Mouse (Mus musculus) forebrain, embryonic 11.5 days (tissue): ENCODE results near the gene Zfp53. TPM values are rescaled to one million over a fixed set of nuclear protein-coding genes. Genes with fewer than 3 reads are reported as not detected.
"Not testable (repeated sequence)": the region's sequence is repeated elsewhere in the genome, so short reads cannot be mapped to it uniquely, and the experiment has no call there.

Source experiments
- ATAC-seq: fragments of 200-750 bp; cut with Nextera tagmentation; replicated peaks from 2 replicates; pipeline ENCODE4 v1.8.0; 2017; ENCODE audit warnings: moderate TSS enrichment; ENCODE audit not compliant: low FRiP score
- DNase-seq: peaks from one replicate; pipeline ENCODE4 v3.0.0-alpha.2; 2017; ENCODE audit warnings: low spot score
- H3K27ac ChIP-seq: fragments of 300-500 bp; sonication (generic); 2 replicates; pipeline ENCODE4 v1.5.1; 2014; ENCODE audit warnings: low read depth, low read length
- H3K27me3 ChIP-seq: fragments of 300-500 bp; sonication (generic); 2 replicates; pipeline ENCODE4 v1.6.1; 2014; ENCODE audit warnings: mild to moderate bottlenecking, low read length, mixed read lengths; ENCODE audit not compliant: control insufficient read depth, insufficient read depth
- H3K36me3 ChIP-seq: fragments of 300-500 bp; sonication (generic); 2 replicates; pipeline ENCODE4 v1.6.1; 2014; ENCODE audit warnings: mild to moderate bottlenecking, low read length, moderate library complexity, mixed read lengths; ENCODE audit not compliant: control insufficient read depth, insufficient read depth
- H3K4me1 ChIP-seq: fragments of 300-500 bp; sonication (generic); replicated peaks from 2 replicates; pipeline ENCODE4 v1.6.1; 2014; ENCODE audit warnings: low read length, mixed read lengths; ENCODE audit not compliant: control insufficient read depth, insufficient read depth
- H3K4me2 ChIP-seq: fragments of 300-500 bp; sonication (generic); 2 replicates; pipeline ENCODE4 v1.6.1; 2014; ENCODE audit warnings: low read depth, mild to moderate bottlenecking, low read length, moderate library complexity, mixed read lengths; ENCODE audit not compliant: severe bottlenecking
- H3K4me3 ChIP-seq: fragments of 300-500 bp; sonication (generic); 2 replicates; pipeline ENCODE4 v1.5.1; 2014; ENCODE audit warnings: low read depth, low read length
- H3K9ac ChIP-seq: fragments of 300-500 bp; sonication (generic); 2 replicates; pipeline ENCODE4 v1.6.1; 2014; ENCODE audit warnings: low read length
- H3K9me3 ChIP-seq: fragments of 300-500 bp; sonication (generic); 2 replicates; pipeline ENCODE4 v1.6.1; 2016; ENCODE audit warnings: low read length, mixed read lengths; ENCODE audit not compliant: control insufficient read depth
- WGBS: fragments of 180-500 bp; shearing (Covaris S2); extraction: QIAGEN DNeasy Blood & Tissue Kit; methylation state at CpG from one replicate; pipeline ENCODE4 v1.1.7; 2014; 5-methylcytosine and 5-hydroxymethylcytosine counted together
- polyA plus RNA-seq: library from polyadenylated mRNA; unstranded; fragments of >200 nt; fragmentation: Nextera tagmentation; extraction: Ambion mirVana; gene quantifications from 2 replicates; pipeline ENCODE4 v1.2.1, GENCODE M21; 2014

The Zfp53 gene
- 9.6 TPM in 2 replicates for polyA plus RNA-seq

DNA sequence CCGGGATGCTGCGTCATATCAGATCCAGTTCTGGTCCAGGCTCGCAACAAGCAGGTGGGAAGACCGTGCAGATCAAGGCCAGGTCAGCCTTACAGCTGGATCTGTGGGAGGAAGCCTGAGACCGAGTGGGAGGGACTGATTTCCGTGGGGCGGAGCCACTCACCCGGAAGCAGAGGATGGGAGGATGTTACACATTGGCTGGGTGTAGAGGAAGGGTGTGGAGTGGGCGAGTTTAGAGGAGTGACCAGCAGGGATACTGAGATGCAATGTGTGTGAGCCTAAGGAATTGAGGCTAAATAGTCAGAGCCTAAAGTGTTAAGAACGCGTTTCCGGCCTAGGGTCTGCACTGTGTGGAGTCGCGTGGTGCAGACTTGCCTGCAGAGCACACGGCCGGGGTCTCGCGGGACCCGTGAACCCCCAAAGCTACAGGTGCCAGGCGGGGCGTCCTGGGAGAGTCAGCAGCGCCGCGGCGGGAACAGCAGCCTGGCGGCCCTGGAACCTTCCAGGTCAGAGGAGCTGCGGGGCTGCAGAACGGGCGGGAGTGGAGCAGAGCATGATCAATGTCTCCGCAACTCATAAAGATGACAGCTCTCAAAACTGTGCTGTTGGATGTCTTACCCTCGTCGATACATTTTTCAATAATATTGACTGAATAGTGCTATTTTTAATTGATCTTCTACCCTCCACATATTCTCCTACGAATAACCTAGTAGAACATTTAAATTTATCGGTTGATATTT is at the start of gene Zfp53:
Gene Zfp53, plus strand, starts transcription at position 239 of the 740 bp plus-strand sequence.
- Histone ChIP-seq H3K9me3 (no peaks in the 10 kb centered on the region), H3K9ac (peak within 1 kb of the TSS; percentile 76), H3K4me2 (peak within 1 kb of the TSS; percentile 63), H3K27me3 (no peaks in the 10 kb centered on the region), H3K36me3 (no peaks in the 10 kb centered on the region), H3K27ac (peak within 1 kb of the TSS; percentile 50), H3K4me3 (peak within 1 kb of the TSS; percentile 71), H3K4me1 (no peaks in the 10 kb centered on the region)
- DNase-seq (peak; percentile 85), ATAC-seq (peak; percentile 100)
- 2% methylated on average over 34 of the region's 34 CpGs for WGBS

DNA sequence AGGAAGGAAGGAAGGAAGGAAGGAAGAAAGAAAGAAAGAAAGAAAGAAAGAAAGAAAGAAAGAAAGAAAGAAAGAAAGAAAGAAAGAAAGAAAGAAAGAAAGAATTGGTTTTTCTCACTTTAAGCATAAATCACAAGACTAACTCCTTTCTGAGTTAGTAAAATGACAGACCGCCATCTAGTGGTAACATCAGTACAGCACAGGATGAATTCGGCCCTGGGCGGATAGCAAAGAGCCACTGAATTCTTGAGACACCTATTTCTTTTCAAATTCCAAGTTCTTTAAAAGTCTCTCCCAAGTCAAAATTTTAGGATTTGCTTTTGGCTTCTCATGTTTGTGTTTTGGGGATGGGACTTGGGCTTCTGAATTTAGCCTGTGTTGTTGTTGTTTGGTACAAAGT is 39.1 kb upstream of the Zfp53 start:
- peak overlapping the region; percentile 54 for H3K9ac ChIP-seq
- peak; percentile 82 for ATAC-seq
- H3K27ac ChIP-seq = peak overlapping the region; percentile 57
- peak overlapping the region; percentile 55 for H3K4me2 ChIP-seq
- no peaks in the 10 kb centered on the region for H3K4me1 ChIP-seq
- H3K9me3 ChIP-seq = no peaks in the 10 kb centered on the region
- no peaks in the 10 kb centered on the region for H3K36me3 ChIP-seq
- 0% methylated on average over 3 of the region's 3 CpGs for WGBS
- peak; percentile 74 for DNase-seq
- H3K4me3 ChIP-seq = peak overlapping the region; percentile 59
- H3K27me3 ChIP-seq = no peaks in the 10 kb centered on the region

DNA sequence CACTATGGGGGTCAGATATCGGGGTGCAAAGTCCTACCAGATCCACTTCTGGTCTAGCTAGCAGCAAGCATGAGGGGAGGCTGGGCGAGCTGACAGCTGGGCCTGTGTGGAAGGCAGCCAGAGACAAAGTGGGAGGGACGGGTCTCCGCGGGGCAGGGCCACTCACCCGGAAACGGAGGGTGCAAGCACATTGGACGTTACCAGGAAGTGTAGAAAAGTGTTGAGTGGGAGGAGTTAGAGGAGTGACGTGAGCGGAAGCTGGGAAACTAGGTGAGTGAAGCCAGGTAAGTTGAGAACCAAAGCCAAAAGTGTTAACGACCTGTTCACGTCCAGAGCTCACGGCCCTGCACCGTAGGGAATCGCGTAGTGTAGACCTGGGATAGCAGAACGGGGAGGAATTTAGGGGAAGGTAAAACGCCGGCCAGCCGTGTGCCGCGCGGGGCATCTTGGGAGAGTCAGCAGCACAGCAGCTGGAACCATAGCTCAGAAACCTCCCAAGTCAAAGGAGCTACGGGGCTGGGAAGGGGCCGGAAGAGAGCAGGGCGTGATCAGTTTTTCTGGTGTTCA is 38.6 kb upstream of the Zfp53 start, which contains the start of gene Zfp51:
Gene Zfp51, plus strand, starts transcription at position 237 of the 567 bp plus-strand sequence.
- ATAC-seq (peak; percentile 100), DNase-seq (peak; percentile 90)
- Histone ChIP-seq H3K27ac (peak within 1 kb of the TSS; percentile 57), H3K36me3 (no peaks in the 10 kb centered on the region), H3K27me3 (no peaks in the 10 kb centered on the region), H3K4me1 (no peaks in the 10 kb centered on the region), H3K4me3 (peak within 1 kb of the TSS; percentile 59), H3K9ac (peak within 1 kb of the TSS; percentile 54), H3K9me3 (no peaks in the 10 kb centered on the region), H3K4me2 (peak within 1 kb of the TSS; percentile 55)
- under 1% methylated on average over 26 of the region's 26 CpGs for WGBS

DNA sequence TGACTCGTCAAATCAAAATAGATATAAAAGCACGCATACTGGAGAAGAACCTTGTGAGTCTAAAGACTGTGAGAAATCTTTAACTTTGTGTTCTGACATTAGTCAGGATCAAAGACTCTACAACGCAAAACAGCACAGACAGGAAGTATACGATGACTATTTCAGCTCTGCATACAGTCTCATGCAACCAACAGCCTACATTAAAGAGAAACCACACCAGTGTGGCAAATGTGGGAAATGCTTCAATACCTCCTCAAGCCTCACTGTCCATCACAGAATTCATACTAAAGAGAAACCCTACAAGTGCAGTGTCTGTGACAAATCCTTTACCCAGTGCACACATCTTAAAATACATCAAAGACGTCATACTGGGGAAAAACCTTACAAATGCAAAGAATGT is 25.2 kb upstream of the Zfp53 start:
- DNase-seq (no peak), ATAC-seq (no peak)
- H3K27ac ChIP-seq = no peak overlapping the region
- no peaks in the 10 kb centered on the region for H3K4me1 ChIP-seq
- H3K9me3 ChIP-seq = no peaks in the 10 kb centered on the region
- H3K4me2 ChIP-seq = no peak overlapping the region
- 94% methylated on average over 5 of the region's 5 CpGs for WGBS
- H3K27me3 ChIP-seq = no peaks in the 10 kb centered on the region
- no peak overlapping the region for H3K4me3 ChIP-seq
- no peak overlapping the region for H3K9ac ChIP-seq
- peaks cover 3% of the 10 kb centered on the region; the same call in 1 of the 2 replicates for H3K36me3 ChIP-seq

DNA sequence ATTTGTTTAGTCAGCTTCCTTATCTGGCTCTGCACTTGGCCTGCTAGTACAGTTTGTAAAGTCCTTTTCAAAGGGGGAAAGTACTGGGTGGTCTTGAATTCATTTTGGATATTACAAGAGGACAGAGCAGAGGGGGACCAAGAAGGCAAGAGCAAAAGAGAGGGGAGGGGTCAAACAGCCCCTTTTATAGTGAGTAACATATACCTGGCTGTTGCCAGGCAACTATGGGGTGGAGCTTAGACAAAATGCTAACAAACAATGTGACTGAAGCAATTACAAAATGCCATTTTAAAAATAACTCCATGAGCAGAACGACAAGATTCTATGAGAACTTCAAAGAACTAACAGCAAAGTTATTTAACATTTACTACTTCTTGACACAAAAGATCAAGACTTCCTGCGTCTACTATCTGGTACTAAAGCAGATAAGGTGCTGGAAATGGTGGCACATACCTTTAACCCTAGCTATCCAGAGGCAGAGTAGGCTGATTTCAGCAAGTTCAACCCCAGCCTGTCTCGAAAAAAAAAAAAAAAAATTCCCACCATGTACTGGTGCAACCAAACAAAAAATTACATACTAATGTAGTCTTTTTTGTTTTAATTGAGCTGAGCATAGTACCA is 16.7 kb upstream of the Zfp53 start:
- WGBS = 77% methylated on average over 3 of the region's 3 CpGs
- Histone ChIP-seq H3K9ac (no peak overlapping the region), H3K27me3 (no peaks in the 10 kb centered on the region), H3K27ac (no peak overlapping the region), H3K36me3 (no peaks in the 10 kb centered on the region), H3K4me1 (no peaks in the 10 kb centered on the region), H3K4me2 (no peak overlapping the region), H3K4me3 (no peak overlapping the region), H3K9me3 (no peaks in the 10 kb centered on the region)
- DNase-seq (no peak), ATAC-seq (no peak)

DNA sequence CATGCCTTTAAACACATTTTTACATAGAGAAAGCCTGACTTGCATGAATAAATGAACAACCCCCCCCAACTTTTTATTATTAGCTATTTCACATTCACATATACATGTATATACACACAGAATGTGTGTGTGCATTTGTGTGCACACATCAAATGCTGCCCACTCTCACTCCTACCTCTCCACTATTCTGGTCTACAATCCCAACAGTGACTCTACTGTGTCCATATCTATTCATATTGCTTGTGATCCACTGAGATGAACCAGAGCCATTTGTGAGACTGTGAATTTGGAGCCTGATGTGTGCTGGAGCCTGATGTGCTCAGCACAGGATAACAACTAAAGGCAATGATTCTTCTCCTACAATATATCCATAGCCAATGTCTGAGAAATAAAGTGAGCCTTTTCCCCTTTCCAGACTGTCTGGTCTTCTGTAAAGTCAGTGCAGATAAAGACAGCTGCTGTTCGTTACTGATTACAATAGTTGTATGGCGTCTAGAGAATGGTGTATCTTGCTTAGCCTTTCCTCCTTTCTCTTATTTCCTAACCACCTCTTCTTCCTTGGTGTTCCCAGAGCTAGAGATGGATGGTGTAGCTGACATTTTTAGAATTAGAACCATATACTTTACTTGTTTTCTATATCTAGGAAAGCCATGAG is 16.0 kb upstream of the Zfp53 start:
- whole genome bisulfite sequencing = 73% methylated on average over 2 of the region's 2 CpGs
- no peak for ATAC-seq
- no peak overlapping the region for H3K4me3 ChIP-seq

DNA sequence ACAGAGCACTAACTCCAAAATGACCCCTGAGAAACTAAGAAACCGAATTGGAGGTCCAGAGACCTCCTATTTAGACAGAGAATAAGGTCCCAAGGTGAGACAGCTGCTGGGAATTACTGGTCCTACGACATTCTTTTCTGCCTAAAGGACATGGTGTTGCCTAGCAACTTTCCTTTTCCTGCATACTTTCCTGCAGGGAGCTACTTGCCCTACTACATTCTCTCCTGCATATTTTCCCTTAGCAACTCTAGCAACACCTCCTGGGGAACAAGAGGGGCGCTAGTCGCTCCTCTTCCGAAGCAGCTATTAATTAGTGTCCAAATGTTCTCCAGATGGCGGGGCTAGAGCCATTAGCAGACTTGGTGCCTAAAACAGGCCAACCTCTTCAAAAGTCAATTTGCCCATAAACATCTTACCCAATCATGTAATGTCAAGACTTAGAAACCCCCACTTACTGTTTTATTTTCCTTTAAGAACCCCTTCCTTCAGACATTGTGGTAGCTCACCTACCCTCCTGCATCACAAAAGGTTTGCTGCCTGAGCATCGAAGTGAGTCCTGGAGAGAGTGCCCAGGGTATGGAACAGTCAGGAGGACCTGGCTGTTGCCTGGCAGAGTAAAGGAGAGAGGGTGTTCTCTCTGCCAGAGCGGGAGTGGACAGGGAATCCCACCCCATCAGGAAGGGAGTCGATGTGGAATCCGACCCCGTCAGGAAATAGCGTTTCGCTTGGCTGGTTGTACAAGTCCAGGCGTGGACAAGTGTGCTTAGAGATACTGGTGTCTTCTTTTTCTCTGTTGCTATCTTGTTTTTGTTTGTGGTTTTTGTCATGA is 15.2 kb upstream of the Zfp53 start:
- DNase-seq (no peak), ATAC-seq (peak; percentile 73)
- no peak overlapping the region for H3K4me3 ChIP-seq
- no peaks in the 10 kb centered on the region for H3K36me3 ChIP-seq
- H3K9me3 ChIP-seq = no peaks in the 10 kb centered on the region
- no peaks in the 10 kb centered on the region for H3K27me3 ChIP-seq
- H3K4me1 ChIP-seq = no peaks in the 10 kb centered on the region
- no peak overlapping the region for H3K9ac ChIP-seq
- no peak overlapping the region for H3K27ac ChIP-seq
- 39% methylated on average over 14 of the region's 14 CpGs for WGBS
- no peak overlapping the region for H3K4me2 ChIP-seq

More for the DNA sequence above, 16.0 kb upstream of the Zfp53 start:
- H3K9ac ChIP-seq = no peak overlapping the region
- H3K4me1 ChIP-seq = no peaks in the 10 kb centered on the region
- no peaks in the 10 kb centered on the region for H3K9me3 ChIP-seq
- H3K27me3 ChIP-seq = no peaks in the 10 kb centered on the region
- H3K36me3 ChIP-seq = no peaks in the 10 kb centered on the region
- H3K27ac ChIP-seq = no peak overlapping the region
- no peak overlapping the region for H3K4me2 ChIP-seq
- no peak for DNase-seq

DNA sequence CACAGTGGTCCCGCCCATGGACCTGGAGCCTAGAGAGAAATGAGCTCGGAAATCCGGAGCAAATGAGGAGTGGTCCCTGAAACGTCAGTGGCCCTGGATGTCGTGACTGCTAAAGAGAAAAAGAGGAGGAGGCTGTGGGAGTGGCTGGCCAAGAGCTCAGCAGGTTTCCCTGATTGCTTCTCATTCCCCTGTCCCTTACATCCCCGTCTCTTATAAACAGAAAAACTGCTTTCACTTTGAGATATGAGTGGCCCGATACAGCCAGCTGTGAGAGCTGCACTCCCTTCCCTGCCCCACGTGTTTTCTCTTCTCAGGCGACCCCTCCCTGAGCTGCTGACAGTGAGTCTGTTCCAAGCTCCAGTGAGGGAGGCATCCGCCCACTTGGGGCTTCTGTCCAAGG is 14.1 kb upstream of the Zfp53 start:
- not testable (repeated sequence) for ATAC-seq, H3K4me1 ChIP-seq
- 17% methylated on average over 9 of the region's 10 CpGs for WGBS

More for the DNA sequence above, 14.1 kb upstream of the Zfp53 start:
- not testable (repeated sequence) for H3K27ac ChIP-seq, H3K4me3 ChIP-seq, H3K27me3 ChIP-seq, DNase-seq, H3K9ac ChIP-seq, H3K36me3 ChIP-seq, H3K4me2 ChIP-seq, H3K9me3 ChIP-seq
